Mouse (Mus musculus) lung, postnatal 0 days (tissue): ENCODE measurements around the gene Hist1h2bk. TPM values are rescaled to one million over a fixed set of nuclear protein-coding genes. Genes with fewer than 3 reads are reported as not detected.
"Not testable (repeated sequence)": the region's sequence is repeated elsewhere in the genome, so short reads cannot be mapped to it uniquely, and the experiment has no call there.

Source experiments
- ATAC-seq: fragments of 200-750 bp; cut with Nextera tagmentation; 2 replicates; pipeline ENCODE4 v1.8.0; 2017; ENCODE audit warnings: moderate library complexity
- DNase-seq: peaks from one replicate; pipeline ENCODE4 v3.0.0-alpha.2; 2016; ENCODE audit warnings: low spot score
- H3K27ac ChIP-seq: fragments of 300-500 bp; sonication (generic); 2 replicates; pipeline ENCODE4 v1.5.1; 2014; ENCODE audit warnings: antibody characterized with exemption, mild to moderate bottlenecking, low read length, mixed read lengths
- H3K27me3 ChIP-seq: fragments of 300-500 bp; sonication (generic); replicated peaks from 2 replicates; pipeline ENCODE4 v1.6.1; 2014; ENCODE audit warnings: low read length, mixed read lengths; ENCODE audit not compliant: insufficient read depth
- H3K36me3 ChIP-seq: fragments of 300-500 bp; sonication (generic); 2 replicates; pipeline ENCODE4 v1.6.1; 2014; ENCODE audit warnings: low read length, mixed read lengths; ENCODE audit not compliant: insufficient read depth
- H3K4me1 ChIP-seq: fragments of 300-500 bp; sonication (generic); 2 replicates; pipeline ENCODE4 v1.6.1; 2014; ENCODE audit warnings: antibody characterized with exemption, low read depth, low read length, mixed read lengths; ENCODE audit not compliant: insufficient read depth
- H3K4me2 ChIP-seq: fragments of 300-500 bp; sonication (generic); replicated peaks from 2 replicates; pipeline ENCODE4 v1.6.1; 2014; ENCODE audit warnings: low read depth, mild to moderate bottlenecking, low read length, moderate library complexity, mixed read lengths
- H3K4me3 ChIP-seq: fragments of 300-500 bp; sonication (generic); 2 replicates; pipeline ENCODE4 v1.5.1; 2014; ENCODE audit warnings: low read depth, low read length
- H3K9ac ChIP-seq: fragments of 300-500 bp; sonication (generic); replicated peaks from 2 replicates; pipeline ENCODE4 v1.6.1; 2014; ENCODE audit warnings: low read depth, mild to moderate bottlenecking
- H3K9me3 ChIP-seq: fragments of 300-500 bp; sonication (generic); 2 replicates; pipeline ENCODE4 v1.6.1; 2016; ENCODE audit warnings: low read length, mixed read lengths
- CTCF ChIP-seq: IDR thresholded peaks from 2 replicates; pipeline ENCODE4 v1.5.1; 2016; ENCODE audit warnings: antibody characterized with exemption, mild to moderate bottlenecking
- EP300 ChIP-seq: IDR thresholded peaks from 2 replicates; pipeline ENCODE4 v1.6.1; 2016; ENCODE audit warnings: antibody characterized with exemption, mild to moderate bottlenecking, control low read depth
- WGBS: fragments of 180-500 bp; shearing (Covaris S2); extraction: QIAGEN DNeasy Blood & Tissue Kit; methylation state at CpG from one replicate; pipeline ENCODE4 v1.1.7; 2014; 5-methylcytosine and 5-hydroxymethylcytosine counted together
- microRNA-seq: library from miRNA; unstranded; fragments of <30 nt; microRNA quantifications from one replicate; pipeline ENCODE4, GENCODE M21; 2016
- polyA plus RNA-seq: library from polyadenylated mRNA; unstranded; fragments of >200 nt; fragmentation: Nextera tagmentation; extraction: Ambion mirVana; gene quantifications from 2 replicates; pipeline ENCODE4 v1.2.1, GENCODE M21; 2015

The Hist1h2bk gene
- polyA plus RNA-seq, 1 experiment from 2014 or later, result 0.45 TPM

- H3K27ac ChIP-seq, result no peak overlapping the region
- 70% methylated on average over 1 of the region's 1 CpGs for WGBS
- ATAC-seq (no peak), DNase-seq (no peak)
- TF ChIP-seq EP300 (no peak), CTCF (no peak)
- no peaks in the 10 kb centered on the region for H3K36me3 ChIP-seq
- no peaks in the 10 kb centered on the region for H3K4me1 ChIP-seq
- H3K4me2 ChIP-seq, result no peak overlapping the region
- H3K27me3 ChIP-seq, result no peaks in the 10 kb centered on the region
- no peak overlapping the region for H3K9ac ChIP-seq
- H3K4me3 ChIP-seq, result no peak overlapping the region
- H3K9me3 ChIP-seq, result no peaks in the 10 kb centered on the region
These were observed 25.8 kb downstream of the Hist1h2bk start for GRCm38 (mm10) chr13:22061422-22061821.

- Histone ChIP-seq H3K9me3 (no peaks in the 10 kb centered on the region), H3K4me1 (no peaks in the 10 kb centered on the region), H3K4me2 (no peak overlapping the region), H3K4me3 (no peak overlapping the region), H3K27me3 (no peaks in the 10 kb centered on the region), H3K27ac (no peak overlapping the region), H3K36me3 (no peaks in the 10 kb centered on the region), H3K9ac (no peak overlapping the region)
- ATAC-seq (no peak), DNase-seq (no peak)
- TF ChIP-seq EP300, result no peak
- 30% methylated on average over 1 of the region's 1 CpGs for WGBS
These were observed 27.8 kb downstream of the Hist1h2bk start for GRCm38 (mm10) chr13:22063468-22063867.

- not testable (repeated sequence) for H3K9ac ChIP-seq, H3K27ac ChIP-seq, H3K9me3 ChIP-seq, H3K4me2 ChIP-seq, H3K27me3 ChIP-seq, ATAC-seq, DNase-seq, H3K36me3 ChIP-seq, H3K4me1 ChIP-seq, H3K4me3 ChIP-seq
- WGBS, result 50% methylated on average over 1 of the region's 1 CpGs
These were observed 48.5 kb downstream of the Hist1h2bk start, which contains the start of gene Vmn1r188 for GRCm38 (mm10) chr13:22084140-22084539. Vmn1r188 (plus strand) TSS chr13:22084440.

Small RNAs within 50 kb of the gene (microRNA-seq; reads per million reads assigned to microRNA genes)
- gene Gm26300 (not detected), gene Gm44390 (not detected), gene Gm44486 (not detected)

Other genes with a start within 250 kb of the Hist1h2bk start
- gene Hist1h2an, start 248.7 kb upstream of the Hist1h2bk start, polyA plus RNA-seq, result 1.3 TPM in 1 of 2 replicates, not detected in the other
- 0.61 and 0.95 TPM in 2 replicates for gene Hist1h2bp, start 248.4 kb upstream of the Hist1h2bk start, polyA plus RNA-seq
- 3.0 and 4.5 TPM in 2 replicates for gene Hist1h2bq, start 225.7 kb upstream of the Hist1h2bk start, polyA plus RNA-seq
- not detected in 2 replicates for gene Hist1h2ao, start 225.4 kb upstream of the Hist1h2bk start, polyA plus RNA-seq
- gene Hist1h4m, start 224.1 kb upstream of the Hist1h2bk start, polyA plus RNA-seq, result 0.90 TPM in 1 of 2 replicates, not detected in the other
- 4.6 and 6.0 TPM in 2 replicates for gene Hist1h4n, start 203.7 kb upstream of the Hist1h2bk start, polyA plus RNA-seq
- gene Hist1h2ap, start 202.4 kb upstream of the Hist1h2bk start, polyA plus RNA-seq, result 382 and 386 TPM in 2 replicates
- gene Hist1h2br, start 202.1 kb upstream of the Hist1h2bk start, polyA plus RNA-seq, result 3.0 and 3.8 TPM in 2 replicates
- gene Zfp184, start 90.8 kb upstream of the Hist1h2bk start, polyA plus RNA-seq, result 2.5 and 3.4 TPM in 2 replicates
- gene Pom121l2, start 54.7 kb upstream of the Hist1h2bk start, polyA plus RNA-seq, result not detected in 2 replicates
- 0.62 and 1.1 TPM in 2 replicates for gene Prss16, start 26.1 kb upstream of the Hist1h2bk start, polyA plus RNA-seq
- gene Hist1h2ah, start 302 bp upstream of the Hist1h2bk start, polyA plus RNA-seq, result 4.2 and 5.2 TPM in 2 replicates
- 4.1 and 4.6 TPM in 2 replicates for gene Hist1h4i, start 5.5 kb downstream of the Hist1h2bk start, polyA plus RNA-seq
- 2.7 TPM in 1 of 2 replicates, not detected in the other for gene Hist1h2ag, start 7.1 kb downstream of the Hist1h2bk start, polyA plus RNA-seq
- 1.0 and 1.5 TPM in 2 replicates for gene Hist1h2bj, start 7.3 kb downstream of the Hist1h2bk start, polyA plus RNA-seq
- gene Vmn1r188, start 48.6 kb downstream of the Hist1h2bk start, polyA plus RNA-seq, result not detected in 2 replicates
- not detected in 2 replicates for gene Vmn1r189, start 70.0 kb downstream of the Hist1h2bk start, polyA plus RNA-seq
- gene Vmn1r191, start 148.1 kb downstream of the Hist1h2bk start, polyA plus RNA-seq, result not detected in 2 replicates
- gene Vmn1r192, start 155.3 kb downstream of the Hist1h2bk start, polyA plus RNA-seq, result not detected in 2 replicates
- not detected in 2 replicates for gene Vmn1r193, start 187.3 kb downstream of the Hist1h2bk start, polyA plus RNA-seq
- not detected in 2 replicates for gene Vmn1r194, start 208.3 kb downstream of the Hist1h2bk start, polyA plus RNA-seq
- not detected in 2 replicates for gene Vmn1r195, start 234.7 kb downstream of the Hist1h2bk start, polyA plus RNA-seq